Mouse (Mus musculus) neural tube, postnatal 0 days (tissue): ENCODE data around the gene Kmt5a. TPM values are rescaled to one million over a fixed set of nuclear protein-coding genes. Genes with fewer than 3 reads are reported as not detected.

Experiments
- microRNA-seq: library from miRNA; unstranded; fragments of <30 nt; microRNA quantifications from one replicate; pipeline ENCODE4, GENCODE M21; 2016
- polyA plus RNA-seq: library from polyadenylated mRNA; unstranded; fragments of >200 nt; fragmentation: Nextera tagmentation; extraction: Ambion mirVana; gene quantifications from 2 replicates; pipeline ENCODE4 v1.2.1, GENCODE M21; 2015

Kmt5a gene
- polyA plus RNA-seq, result 21.6 and 24.9 TPM in 2 replicates

GRCm38 (mm10) chr5:124439447-124440093, at the start of gene Kmt5a:
Gene Kmt5a (plus strand): TSS chr5:124439930.

DNA sequence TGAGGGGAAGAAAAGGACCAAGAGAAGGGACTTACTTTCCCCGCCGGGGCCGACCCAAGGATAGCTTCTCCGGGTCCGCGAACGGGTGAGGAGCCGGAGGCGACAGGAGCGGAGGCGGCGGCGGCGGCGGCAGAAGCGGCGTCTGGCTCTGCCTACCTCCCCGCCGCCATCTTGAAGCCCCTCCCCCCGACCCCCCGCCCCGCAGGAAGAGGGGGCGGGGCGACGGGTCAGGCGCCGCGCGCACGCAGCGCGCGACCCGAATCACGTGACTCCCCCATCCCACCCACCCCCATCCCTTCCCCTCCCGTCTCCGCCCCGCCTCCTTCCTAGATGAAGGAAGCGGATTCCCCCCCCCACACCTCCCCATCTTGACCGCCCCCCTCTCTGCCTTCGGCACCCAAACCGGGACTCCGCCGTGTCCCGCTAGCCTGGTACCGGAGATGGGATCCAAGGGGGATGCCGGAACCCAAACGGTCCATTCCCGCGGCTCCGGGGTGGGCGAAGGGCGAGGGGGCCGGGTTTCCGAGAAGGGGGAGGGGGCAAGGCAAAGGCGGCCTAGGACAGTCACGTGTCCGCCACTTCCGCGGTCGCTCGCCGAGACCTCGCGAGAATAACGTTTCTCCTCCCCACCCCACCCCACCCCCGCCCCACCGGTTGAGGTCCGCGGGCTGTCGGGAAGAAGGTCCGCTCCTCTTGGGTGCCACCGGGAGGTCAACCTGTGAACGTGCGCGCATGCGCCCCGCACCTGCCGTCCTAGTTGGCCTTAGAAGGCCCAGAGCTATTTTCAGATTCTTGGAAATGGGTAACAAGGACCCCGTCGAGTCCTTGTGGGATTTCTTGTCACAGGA, 14.1 kb upstream of the Kmt5a start, which contains the start of gene Sbno1:
Gene Sbno1, minus strand, starts transcription at position 590 of the 848 bp plus-strand sequence.

DNA sequence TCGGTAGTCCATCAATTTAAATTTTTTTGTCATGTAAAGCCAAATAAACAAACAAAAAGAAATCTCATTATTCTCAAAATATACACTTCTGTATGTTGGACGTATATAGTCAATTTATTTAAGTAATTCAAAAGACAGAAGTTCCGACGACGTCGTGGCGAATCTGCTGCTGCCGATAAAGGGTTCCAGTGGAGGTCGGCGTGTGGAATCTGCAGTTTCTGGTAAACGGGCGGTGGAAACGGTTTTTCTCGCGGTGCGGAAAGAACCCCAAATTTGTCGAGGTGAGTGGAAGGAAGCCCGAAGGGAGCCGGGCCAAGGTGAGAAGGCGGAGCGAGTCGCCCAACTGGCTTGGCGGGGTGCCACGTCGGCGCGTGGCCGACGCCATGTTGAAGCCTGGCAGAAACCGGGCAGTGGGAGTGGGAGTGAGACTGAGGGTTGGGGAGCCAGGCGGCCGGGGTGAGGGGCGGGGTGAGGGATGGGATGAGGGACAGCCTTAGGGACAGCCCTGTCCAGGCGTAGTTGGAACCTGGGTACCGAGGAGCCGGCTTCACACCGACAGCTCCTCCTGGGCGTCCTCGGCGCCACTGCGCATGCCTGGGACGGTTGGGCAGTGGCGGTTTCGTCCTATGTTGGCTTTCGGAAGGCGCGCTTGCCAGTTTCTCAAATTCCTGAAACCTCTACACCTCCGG, 43.4 kb downstream of the Kmt5a start, which contains the start of gene Snrnp35:
Gene Snrnp35, plus strand, starts transcription at position 169 of the 689 bp plus-strand sequence.

Small RNA genes lying within 50 kb of the gene (microRNA-seq; reads per million reads assigned to microRNA genes)
- gene Gm27486, result 0.87 reads per million

Other genes with a start within 250 kb of the Kmt5a start
- 10.0 and 10.5 TPM in 2 replicates for gene Pitpnm2, start 190.2 kb upstream of the Kmt5a start, polyA plus RNA-seq
- gene Mphosph9, start 112.0 kb upstream of the Kmt5a start, polyA plus RNA-seq, result 7.7 and 7.8 TPM in 2 replicates
- 11.2 and 12.0 TPM in 2 replicates for gene 2810006K23Rik, start 111.8 kb upstream of the Kmt5a start, polyA plus RNA-seq
- gene Cdk2ap1, start 76.8 kb upstream of the Kmt5a start, polyA plus RNA-seq, result 97.0 and 154 TPM in 2 replicates
- 63.9 and 66.5 TPM in 2 replicates for gene Sbno1, start 13.9 kb upstream of the Kmt5a start, polyA plus RNA-seq
- 31.5 and 34.5 TPM in 2 replicates for gene Rilpl2, start 38.4 kb downstream of the Kmt5a start, polyA plus RNA-seq
- 11.5 and 14.5 TPM in 2 replicates for gene Snrnp35, start 43.2 kb downstream of the Kmt5a start, polyA plus RNA-seq
- gene Rilpl1, start 91.5 kb downstream of the Kmt5a start, polyA plus RNA-seq, result 16.2 and 17.0 TPM in 2 replicates
- gene Tmed2, start 100.8 kb downstream of the Kmt5a start, polyA plus RNA-seq, result 285 and 303 TPM in 2 replicates
- gene Ddx55, start 112.9 kb downstream of the Kmt5a start, polyA plus RNA-seq, result 21.2 and 22.1 TPM in 2 replicates
- 58.4 and 60.1 TPM in 2 replicates for gene Eif2b1, start 139.2 kb downstream of the Kmt5a start, polyA plus RNA-seq
- 28.7 and 29.9 TPM in 2 replicates for gene Gtf2h3, start 139.2 kb downstream of the Kmt5a start, polyA plus RNA-seq
- 29.5 and 29.9 TPM in 2 replicates for gene Atp6v0a2, start 188.6 kb downstream of the Kmt5a start, polyA plus RNA-seq